Mouse (Mus musculus) G1E (cell line): ENCODE data around the gene Gm17555. TPM values are rescaled to one million over a fixed set of nuclear protein-coding genes. Genes with fewer than 3 reads are reported as not detected.

Source experiments
- ATAC-seq: 2 replicates; pipeline ENCODE4 v1.8.0; 2016; ENCODE audit warnings: mild to moderate bottlenecking; ENCODE audit not compliant: insufficient number of reproducible peaks, poor library complexity, low FRiP score, severe bottlenecking; ENCODE audit errors: extremely low read depth
- DNase-seq: peaks from one replicate; pipeline ENCODE4 v3.0.0; 2012; ENCODE audit warnings: low spot score
- H3K27me3 ChIP-seq: 2 replicates; pipeline ENCODE4 v1.6.1; 2012; ENCODE audit warnings: mild to moderate bottlenecking, low read length, inconsistent platforms; ENCODE audit not compliant: insufficient read depth
- H3K36me3 ChIP-seq: replicated peaks from 2 replicates; pipeline ENCODE3; 2012; ENCODE audit warnings: mild to moderate bottlenecking, inconsistent platforms
- H3K4me1 ChIP-seq: 2 replicates; pipeline ENCODE4 v1.6.1; 2012; ENCODE audit warnings: low read depth, low read length, inconsistent platforms, mixed read lengths; ENCODE audit not compliant: insufficient read depth
- H3K4me3 ChIP-seq: 2 replicates; pipeline ENCODE4 v1.5.1; 2012; ENCODE audit warnings: low read depth, mild to moderate bottlenecking, inconsistent platforms, low read length, moderate library complexity, mixed read lengths
- H3K9me3 ChIP-seq: replicated peaks from 2 replicates; pipeline ENCODE4 v1.6.1; 2012; ENCODE audit warnings: inconsistent platforms
- CTCF ChIP-seq: IDR thresholded peaks from 2 replicates; pipeline ENCODE4 v1.5.1; 2012; ENCODE audit warnings: low read depth, low read length, inconsistent platforms, mixed read lengths
- GATA1 ChIP-seq: IDR thresholded peaks from 2 replicates; pipeline ENCODE4 v1.6.1; 2012; ENCODE audit warnings: borderline replicate concordance, low read length, inconsistent platforms, mixed read lengths
- GATA2 ChIP-seq: IDR thresholded peaks from 2 replicates; pipeline ENCODE4 v1.6.1; 2012; ENCODE audit warnings: low read depth, low read length, inconsistent platforms, borderline replicate concordance
- POLR2AphosphoS5 ChIP-seq: IDR thresholded peaks from 2 replicates; pipeline ENCODE4 v1.6.1; 2012; ENCODE audit warnings: low read depth, low read length, inconsistent platforms; ENCODE audit not compliant: insufficient replicate concordance
- TAL1 ChIP-seq: conservative IDR thresholded peaks from 2 replicates; pipeline ENCODE4 v1.6.1; 2012; ENCODE audit warnings: low read depth, low read length, inconsistent platforms, mixed read lengths
- polyA plus RNA-seq: library from polyadenylated mRNA; stranded (reverse); fragments of >175 nt; gene quantifications from 2 replicates; pipeline ENCODE4 v1.2.3, GENCODE M21; 2012
- total RNA-seq, 2 experiments: library from RNA; stranded (forward) in 1 of 2; stranded (reverse) in 1 of 2; fragments of 200-1000 nt in 1 of 2; fragments of >200 nt in 1 of 2; fragmentation: Nextera tagmentation in 1 of 2; gene quantifications; 2 replicates each; pipeline ENCODE4 v1.2.3; 2014 to 2017

Gm17555 gene
- total and polyA plus RNA-seq, 3 experiments: 0.16 TPM; not detected in 2

GRCm38 (mm10) chr2:126192129-126192528 is 22.8 kb upstream of the Gm17555 start:
- DNase-seq (no peak), ATAC-seq (no peak)
- H3K36me3 ChIP-seq: no peaks in the 10 kb centered on the region
- H3K4me1 ChIP-seq: no peaks in the 10 kb centered on the region; the same call in 1 of the 2 replicates
- TF ChIP-seq CTCF (no peak), TAL1 (no peak), POLR2AphosphoS5 (no peak)
- no peaks in the 10 kb centered on the region for H3K9me3 ChIP-seq
- H3K27me3 ChIP-seq: peaks cover 2% of the 10 kb centered on the region; the same call in 1 of the 2 replicates
- H3K4me3 ChIP-seq: no peak overlapping the region

DNA sequence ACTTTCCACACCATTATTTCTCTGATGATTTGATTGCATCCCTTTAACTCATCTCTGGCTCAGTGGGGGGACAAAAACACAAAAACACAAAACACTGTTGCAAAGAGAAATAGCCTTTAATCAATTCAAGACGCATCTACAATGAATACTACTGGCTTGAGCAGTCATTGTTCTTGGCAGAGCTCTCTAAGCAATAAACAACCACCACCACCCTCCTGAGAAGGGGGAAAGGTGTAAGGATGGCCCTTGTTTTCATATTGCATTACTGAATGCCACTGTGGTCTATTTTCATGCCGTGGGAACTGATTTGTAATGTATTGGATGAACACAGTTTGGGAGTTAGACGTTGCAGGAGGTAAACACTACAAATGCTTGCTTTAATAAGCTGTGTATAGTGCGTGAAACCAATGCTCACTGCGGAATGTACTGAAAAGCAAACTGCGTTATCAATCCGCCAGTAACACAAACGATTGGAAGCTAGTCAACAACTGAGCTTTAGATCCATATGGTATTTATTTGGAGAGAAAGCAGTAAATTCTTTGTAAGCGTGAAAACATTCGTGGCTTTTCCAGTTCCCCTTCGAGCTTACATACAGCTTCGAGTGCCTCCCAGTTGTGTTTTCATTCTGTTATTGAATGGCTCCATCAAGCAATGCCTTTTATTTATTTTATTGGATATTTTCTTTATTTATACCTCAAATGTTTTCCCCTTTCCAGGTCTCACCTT is 19.1 kb upstream of the Gm17555 start:
- H3K9me3 ChIP-seq: no peaks in the 10 kb centered on the region
- TF ChIP-seq CTCF: no peak
- TF ChIP-seq GATA2: no peak
- TF ChIP-seq GATA1: no peak
- TF ChIP-seq POLR2AphosphoS5: no peak
- TF ChIP-seq TAL1: no peak
- DNase-seq (no peak), ATAC-seq (no peak)
- no peak overlapping the region for H3K4me3 ChIP-seq
- no peaks in the 10 kb centered on the region for H3K36me3 ChIP-seq
- H3K27me3 ChIP-seq: peaks cover 2% of the 10 kb centered on the region; the same call in 1 of the 2 replicates
- H3K4me1 ChIP-seq: no peaks in the 10 kb centered on the region; the same call in 1 of the 2 replicates

DNA sequence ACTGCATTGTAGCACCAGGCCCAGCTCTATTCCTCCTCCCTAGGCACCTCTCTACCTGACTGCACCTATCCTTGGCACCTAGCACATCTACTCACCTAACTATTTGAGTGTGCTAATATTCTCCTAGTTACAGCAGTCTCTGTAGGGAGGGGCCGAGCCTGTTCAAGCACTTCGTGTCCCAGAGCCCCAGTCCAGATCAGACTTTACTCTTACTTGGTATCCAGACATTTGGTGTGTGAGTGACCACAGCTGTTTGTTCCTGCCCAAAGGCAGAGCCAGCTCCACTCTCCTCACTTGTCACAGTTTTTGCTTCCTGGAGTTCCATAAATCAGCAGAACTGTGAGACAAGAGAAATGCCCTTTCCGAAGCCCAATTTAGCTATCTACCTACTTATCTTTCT is 15.9 kb upstream of the Gm17555 start:
- 0 out of 2 replicates have a peak, but pooled peaks cover 3% of the 10 kb centered on the region for H3K27me3 ChIP-seq
- DNase-seq (no peak), ATAC-seq (no peak)
- no peaks in the 10 kb centered on the region for H3K4me1 ChIP-seq
- H3K9me3 ChIP-seq: no peaks in the 10 kb centered on the region
- no peaks in the 10 kb centered on the region for H3K36me3 ChIP-seq
- no peak overlapping the region for H3K4me3 ChIP-seq
- TF ChIP-seq TAL1: no peak
- TF ChIP-seq CTCF: no peak
- no peak for TF ChIP-seq GATA1
- no peak for TF ChIP-seq GATA2
- no peak for TF ChIP-seq POLR2AphosphoS5

GRCm38 (mm10) chr2:126211011-126211680 is 3.8 kb upstream of the Gm17555 start:
- no peak for TF ChIP-seq GATA1
- TF ChIP-seq GATA2: no peak
- TF ChIP-seq CTCF: no peak
- TF ChIP-seq POLR2AphosphoS5: no peak
- no peak for TF ChIP-seq TAL1
- Histone ChIP-seq H3K4me1 (no peaks in the 10 kb centered on the region), H3K9me3 (no peaks in the 10 kb centered on the region), H3K4me3 (no peak overlapping the region), H3K27me3 (no peaks in the 10 kb centered on the region), H3K36me3 (no peaks in the 10 kb centered on the region)
- DNase-seq (no peak), ATAC-seq (no peak)

- DNase-seq (no peak), ATAC-seq (no peak)
- TF ChIP-seq GATA2 (no peak), POLR2AphosphoS5 (no peak)
- Histone ChIP-seq H3K36me3 (no peaks in the 10 kb centered on the region), H3K4me1 (no peaks in the 10 kb centered on the region), H3K27me3 (no peaks in the 10 kb centered on the region), H3K9me3 (no peaks in the 10 kb centered on the region), H3K4me3 (no peak overlapping the region)
These were observed 12.7 kb downstream of the Gm17555 start for GRCm38 (mm10) chr2:126227581-126227980.

DNA sequence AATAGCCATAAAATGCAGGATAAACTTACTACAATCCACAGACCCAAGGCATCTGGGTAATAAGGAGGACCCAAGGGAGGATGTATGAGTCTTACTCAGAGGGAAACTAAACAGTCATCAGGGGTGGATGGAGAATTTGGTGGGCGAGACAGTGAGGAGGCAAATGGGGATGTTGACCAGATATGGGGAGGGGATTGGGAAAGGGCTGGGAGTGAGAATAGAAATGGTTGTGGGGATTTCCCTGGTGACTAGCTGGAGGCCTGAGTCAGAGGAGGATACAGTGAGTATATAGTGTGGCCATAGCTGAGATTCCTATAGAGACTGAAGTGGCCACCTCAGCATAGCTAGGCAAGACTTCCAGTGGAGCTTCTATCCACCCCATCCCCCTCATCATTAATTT is 16.8 kb downstream of the Gm17555 start:
- Histone ChIP-seq H3K4me1 (no peaks in the 10 kb centered on the region), H3K36me3 (no peaks in the 10 kb centered on the region), H3K27me3 (no peaks in the 10 kb centered on the region), H3K4me3 (no peak overlapping the region), H3K9me3 (no peaks in the 10 kb centered on the region)
- no peak for TF ChIP-seq GATA1
- no peak for TF ChIP-seq TAL1
- no peak for TF ChIP-seq GATA2
- TF ChIP-seq CTCF: no peak
- TF ChIP-seq POLR2AphosphoS5: no peak
- ATAC-seq (no peak), DNase-seq (no peak)
